Mouse (Mus musculus) spleen, postnatal 4 days (tissue): ENCODE measurements at regions not wholly inside any gene's neighbourhood (a gene's known extent, or its start where the extent isn't known, plus 50 kb on each side); places are given as distances from the start of the nearest gene placed in this dataset.
A peak's percentile ranks its signal among the peaks of the same experiment; 100 is the strongest.

ENCODE experiments used
- DNase-seq, 2 experiments: peaks; one replicate each; pipeline ENCODE4 v3.0.0; 2022; ENCODE audit warnings: low spot score in 2 of 2

GRCm38 (mm10) chr6:89006997-89007396 lies 104.9 kb downstream of the Tpra1 start:
- no peak for DNase-seq

- no peak for DNase-seq
Measured at GRCm38 (mm10) chr6:89007516-89007915, 105.5 kb downstream of the Tpra1 start.

- DNase-seq: no peak
Measured at GRCm38 (mm10) chr6:89008614-89009171, 106.6 kb downstream of the Tpra1 start.

- no peak for DNase-seq
Measured at GRCm38 (mm10) chr6:89012998-89013689, 111.1 kb downstream of the Tpra1 start.

GRCm38 (mm10) chr6:89013690-89014061 lies 111.6 kb downstream of the Tpra1 start:
- DNase-seq: no peak

- DNase-seq: no peak
Measured at GRCm38 (mm10) chr6:89024101-89024650, 122.1 kb downstream of the Tpra1 start.

GRCm38 (mm10) chr6:89033433-89034298 lies 131.6 kb downstream of the Tpra1 start:
- no peak for DNase-seq

GRCm38 (mm10) chr6:89034455-89034854 lies 132.4 kb downstream of the Tpra1 start:
- DNase-seq: no peak

- DNase-seq: no peak
Measured at GRCm38 (mm10) chr6:89035061-89035835, 133.2 kb downstream of the Tpra1 start.

- no peak for DNase-seq
Measured at GRCm38 (mm10) chr6:89035836-89036156, 133.7 kb downstream of the Tpra1 start.

GRCm38 (mm10) chr6:89037392-89037791 lies 135.3 kb downstream of the Tpra1 start:
- no peak for DNase-seq

- no peak for DNase-seq
Measured at GRCm38 (mm10) chr6:89037901-89038300, 135.8 kb downstream of the Tpra1 start.

GRCm38 (mm10) chr6:89040919-89041318 lies 138.9 kb downstream of the Tpra1 start:
- DNase-seq: no peak

GRCm38 (mm10) chr6:89042478-89043239 lies 140.6 kb downstream of the Tpra1 start:
- peak in 1 of 2 experiments; percentile 24 for DNase-seq

GRCm38 (mm10) chr6:89045436-89045966 lies 143.4 kb downstream of the Tpra1 start:
- no peak for DNase-seq

GRCm38 (mm10) chr6:89046476-89046875 lies 144.4 kb downstream of the Tpra1 start:
- DNase-seq: no peak

GRCm38 (mm10) chr6:89047629-89048332 lies 145.7 kb downstream of the Tpra1 start:
- no peak for DNase-seq

- no peak for DNase-seq
Measured at GRCm38 (mm10) chr6:89049290-89049689, 147.2 kb downstream of the Tpra1 start.

- no peak for DNase-seq
Measured at GRCm38 (mm10) chr6:89050575-89051270, 148.7 kb downstream of the Tpra1 start.
